Mouse (Mus musculus) testis, adult 2 months (tissue): ENCODE data around the gene Aoc3. TPM values are rescaled to one million over a fixed set of nuclear protein-coding genes. Genes with fewer than 3 reads are reported as not detected.
A peak's percentile ranks its signal among the peaks of the same experiment; 100 is the strongest.

Source experiments
- H3K27ac ChIP-seq: fragments of 200-500 bp; 2 replicates; pipeline ENCODE4 v1.5.1; 2012; ENCODE audit warnings: low read depth, low read length; ENCODE audit not compliant: control insufficient read depth, insufficient read depth
- H3K27me3 ChIP-seq: fragments of 200-500 bp; 2 replicates; pipeline ENCODE4 v1.6.1; 2012; ENCODE audit warnings: mild to moderate bottlenecking, low read length, moderate library complexity; ENCODE audit not compliant: control insufficient read depth, insufficient read depth
- H3K36me3 ChIP-seq: fragments of 200-500 bp; 2 replicates; pipeline ENCODE4 v1.6.1; 2012; ENCODE audit warnings: mild to moderate bottlenecking, low read length; ENCODE audit not compliant: control insufficient read depth, insufficient read depth
- H3K4me1 ChIP-seq: fragments of 200-500 bp; 2 replicates; pipeline ENCODE4 v1.6.1; 2012; ENCODE audit warnings: low read length; ENCODE audit not compliant: control insufficient read depth, insufficient read depth
- H3K4me3 ChIP-seq: fragments of 200-500 bp; 2 replicates; pipeline ENCODE4 v1.5.1; 2012; ENCODE audit warnings: low read depth, mild to moderate bottlenecking, low read length, moderate library complexity, mixed read lengths; ENCODE audit not compliant: control insufficient read depth
- CTCF ChIP-seq: fragments of 200-500 bp; IDR thresholded peaks from 2 replicates; pipeline ENCODE4 v1.5.1; 2012; ENCODE audit warnings: low read depth, mild to moderate bottlenecking, inconsistent platforms, low read length, moderate library complexity; ENCODE audit not compliant: control insufficient read depth, insufficient read depth, insufficient replicate concordance
- POLR2A ChIP-seq: fragments of 200-500 bp; IDR thresholded peaks from 2 replicates; pipeline ENCODE4 v1.6.1; 2012; ENCODE audit warnings: low read depth, mild to moderate bottlenecking, inconsistent platforms, low read length, moderate library complexity; ENCODE audit not compliant: control insufficient read depth
- polyA plus RNA-seq: library from polyadenylated mRNA; depleted of rRNA; stranded (reverse); fragments of >200 nt; gene quantifications from 2 replicates; pipeline ENCODE4 v1.2.3, GENCODE M21; 2012

Gene Aoc3
- polyA plus RNA-seq, 1 experiment, result 4.2 TPM

GRCm38 (mm10) chr11:101300881-101301280, 29.5 kb upstream of the Aoc3 start:
- TF ChIP-seq POLR2A, result no peak
- 0 out of 2 replicates have a peak, but pooled peaks have one; percentile 4 for TF ChIP-seq CTCF
- peak overlapping the region; percentile 93 for H3K4me3 ChIP-seq

GRCm38 (mm10) chr11:101301299-101302003, 29.0 kb upstream of the Aoc3 start:
- Histone ChIP-seq H3K27me3 (no peaks in the 10 kb centered on the region), H3K4me1 (peaks cover 8% of the 10 kb centered on the region), H3K36me3 (no peaks in the 10 kb centered on the region), H3K4me3 (peak overlapping the region; percentile 93), H3K27ac (peak overlapping the region; percentile 67)
- TF ChIP-seq CTCF (no peak), POLR2A (no peak)

More at GRCm38 (mm10) chr11:101300881-101301280, 29.5 kb upstream of the Aoc3 start:
- Histone ChIP-seq H3K36me3 (no peaks in the 10 kb centered on the region), H3K27me3 (no peaks in the 10 kb centered on the region), H3K27ac (no peak overlapping the region), H3K4me1 (peaks cover 8% of the 10 kb centered on the region)

- Histone ChIP-seq H3K4me3 (peak within 1 kb of the TSS; percentile 93), H3K4me1 (peaks cover 8% of the 10 kb centered on the region), H3K36me3 (no peaks in the 10 kb centered on the region), H3K27ac (peak within 1 kb of the TSS; percentile 67), H3K27me3 (no peaks in the 10 kb centered on the region)
- TF ChIP-seq CTCF (peak; percentile 98), POLR2A (peak; percentile 71)
These were observed 28.2 kb upstream of the Aoc3 start, which contains the start of gene Becn1 for GRCm38 (mm10) chr11:101302004-101302798. TSS of gene Becn1 (minus strand) at chr11:101302286.

GRCm38 (mm10) chr11:101307744-101308143, 22.7 kb upstream of the Aoc3 start:
- Histone ChIP-seq H3K27ac (no peak overlapping the region), H3K27me3 (no peaks in the 10 kb centered on the region), H3K36me3 (no peaks in the 10 kb centered on the region), H3K4me1 (no peaks in the 10 kb centered on the region), H3K4me3 (no peak overlapping the region)
- TF ChIP-seq POLR2A, result no peak

- Histone ChIP-seq H3K4me1 (peaks cover 2% of the 10 kb centered on the region), H3K36me3 (no peaks in the 10 kb centered on the region), H3K4me3 (no peak overlapping the region), H3K27me3 (no peaks in the 10 kb centered on the region), H3K27ac (no peak overlapping the region)
- TF ChIP-seq CTCF, result no peak
- no peak for TF ChIP-seq POLR2A
These were observed 19.3 kb upstream of the Aoc3 start for GRCm38 (mm10) chr11:101311083-101311482.

- no peaks in the 10 kb centered on the region for H3K36me3 ChIP-seq
- TF ChIP-seq POLR2A (no peak), CTCF (no peak)
- H3K4me3 ChIP-seq, result no peak overlapping the region
- H3K27me3 ChIP-seq, result no peaks in the 10 kb centered on the region
- H3K27ac ChIP-seq, result no peak overlapping the region
- H3K4me1 ChIP-seq, result peaks cover 6% of the 10 kb centered on the region
These were observed 18.3 kb upstream of the Aoc3 start for GRCm38 (mm10) chr11:101312150-101312549.

- Histone ChIP-seq H3K27ac (no peak overlapping the region), H3K4me1 (peaks cover 6% of the 10 kb centered on the region), H3K4me3 (no peak overlapping the region), H3K27me3 (no peaks in the 10 kb centered on the region), H3K36me3 (peaks cover 1% of the 10 kb centered on the region; the same call in 1 of the 2 replicates)
- no peak for TF ChIP-seq CTCF
- no peak for TF ChIP-seq POLR2A
These were observed 15.8 kb upstream of the Aoc3 start for GRCm38 (mm10) chr11:101314567-101314966.
